Mouse (Mus musculus): ENCODE measurements around the gene Ndufc2. TPM values are rescaled to one million over a fixed set of nuclear protein-coding genes. Genes with fewer than 3 reads are reported as not detected.

Ndufc2 gene
- total and polyA plus RNA-seq, 3 experiments, result 242 to 280 TPM; not detected in 1

DNA sequence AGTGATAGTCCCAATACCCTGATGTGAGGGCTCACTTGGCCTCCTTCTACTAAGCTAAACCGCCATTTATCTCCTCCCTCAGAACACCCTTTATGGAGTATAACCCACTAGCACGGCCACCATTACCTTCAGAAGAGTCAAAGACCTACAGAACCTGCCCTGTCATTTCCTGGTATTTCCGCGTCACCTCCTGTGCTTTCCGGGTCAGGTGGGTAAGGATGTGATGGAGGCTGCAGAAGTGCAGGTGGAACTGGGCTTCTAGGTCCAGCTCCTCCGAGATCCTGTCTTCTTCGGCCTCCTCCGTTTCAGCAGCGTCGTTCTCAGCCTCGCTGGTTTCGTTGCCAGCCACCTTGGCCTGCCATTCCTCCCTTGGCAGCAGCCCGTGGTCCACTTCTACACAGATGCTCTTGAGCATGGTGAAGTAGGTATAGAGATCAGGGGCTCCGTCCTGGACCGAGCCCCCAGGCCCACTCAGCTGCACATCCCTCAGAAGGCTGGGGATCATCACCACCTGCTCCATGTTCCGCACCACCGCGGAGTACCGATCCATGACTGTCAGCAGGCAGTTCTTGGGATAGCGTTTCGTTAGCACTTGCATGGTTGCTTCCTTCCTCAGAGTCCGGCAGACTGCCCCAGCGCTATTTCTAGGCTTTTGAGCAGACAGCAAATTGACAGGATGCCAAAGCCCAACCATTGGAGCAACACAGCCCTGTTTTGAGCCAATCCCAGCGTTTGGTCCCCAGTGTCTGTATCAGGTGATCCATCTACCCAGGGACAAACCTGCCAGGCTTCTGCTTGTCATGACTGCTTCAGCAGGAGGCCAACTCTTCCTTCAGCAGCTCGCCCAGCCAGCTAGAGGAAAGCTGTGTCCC, 17.3 kb downstream of the Ndufc2 start, which contains the start of gene Thrsp:
Gene Thrsp (minus strand): TSS at position 825 of the 872 bp plus-strand sequence.
- no peak for TF ChIP-seq CTCF (IDR thresholded peaks at IDR 0.05 in 2 of 3, conservative IDR thresholded peaks at IDR 0.05 in 1 of 3; ENCODE audit: control insufficient read depth in 1 of 3, insufficient read depth in 1 of 3, low read depth in 2 of 3, low read length in 3 of 3, poor library complexity in 1 of 3, severe bottlenecking in 1 of 3)
- no peak for TF ChIP-seq SMC3 (IDR thresholded peaks at IDR 0.05; ENCODE audit: low read depth, low read length)
- no peak for TF ChIP-seq POLR2AphosphoS2 (IDR thresholded peaks at IDR 0.05; ENCODE audit: low read length)
- TF ChIP-seq ZKSCAN1 (IDR thresholded peaks at IDR 0.05; ENCODE audit: low read depth, low read length), result no peak
- TF ChIP-seq POLR2A (IDR thresholded peaks at IDR 0.05; ENCODE audit: control insufficient read depth in 1 of 2, insufficient read depth in 1 of 2, low read depth in 1 of 2, low read length in 2 of 2, poor library complexity in 1 of 2), result no peak
- TF ChIP-seq CHD2 (IDR thresholded peaks at IDR 0.05; ENCODE audit: low read length), result no peak
- no peak for TF ChIP-seq TAL1 (IDR thresholded peaks at IDR 0.05; ENCODE audit: low read length)
- no peak for TF ChIP-seq GABPA (IDR thresholded peaks at IDR 0.05; ENCODE audit: low read depth, low read length)
- TF ChIP-seq RCOR1 (IDR thresholded peaks at IDR 0.05; ENCODE audit: low read depth, low read length), result no peak
- no peak for TF ChIP-seq ZC3H11A (IDR thresholded peaks at IDR 0.05; ENCODE audit: low read depth, low read length)
- TF ChIP-seq E2F4 (IDR thresholded peaks at IDR 0.05; ENCODE audit: borderline replicate concordance, low read depth, low read length), result no peak
- no peak for TF ChIP-seq POLR2AphosphoS5 (IDR thresholded peaks at IDR 0.05; ENCODE audit: borderline replicate concordance, low read depth, low read length)
- no peak for TF ChIP-seq KAT2A (conservative IDR thresholded peaks at IDR 0.05; ENCODE audit: low read depth, low read length)
- TF ChIP-seq GATA1 (IDR thresholded peaks at IDR 0.05; ENCODE audit: low read depth, low read length), result no peak
- no peak for TF ChIP-seq BHLHE40 (IDR thresholded peaks at IDR 0.05; ENCODE audit: borderline replicate concordance, low read depth, low read length)
- no peak for TF ChIP-seq MAZ (IDR thresholded peaks at IDR 0.05; ENCODE audit: low read depth, low read length)
- no peak for TF ChIP-seq HCFC1 (IDR thresholded peaks at IDR 0.05; ENCODE audit: low read depth, low read length)
- no peak for TF ChIP-seq JUND (IDR thresholded peaks at IDR 0.05; ENCODE audit: low read depth, low read length)
- no peak for TF ChIP-seq MYC (IDR thresholded peaks at IDR 0.05; ENCODE audit: low read depth, low read length)
- no peak for TF ChIP-seq USF1 (IDR thresholded peaks at IDR 0.05; ENCODE audit: low read depth, low read length)

DNA sequence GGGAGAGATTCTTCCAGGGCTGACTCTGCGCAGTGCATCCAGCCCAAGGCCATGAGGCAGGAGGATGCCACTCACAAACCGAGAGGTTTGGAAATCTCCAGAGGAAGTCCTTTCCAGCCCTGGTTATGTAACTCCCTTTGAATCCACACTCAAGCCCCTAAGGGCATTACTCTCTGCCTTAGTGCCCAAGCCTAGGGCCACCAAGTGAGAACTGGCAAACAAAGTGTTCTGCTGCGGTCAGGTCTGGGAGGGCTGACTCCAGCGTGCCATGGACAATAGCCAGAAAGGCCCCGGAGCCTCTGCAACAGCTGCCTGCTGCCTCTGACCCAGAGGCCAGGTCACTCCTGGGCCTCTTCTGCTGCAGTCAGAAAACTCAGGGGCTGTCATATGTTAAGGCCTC, 18.9 kb downstream of the Ndufc2 start:
- H3K4me1 ChIP-seq (ENCODE audit: control insufficient read depth in 1 of 2, insufficient read depth in 2 of 2, low read length in 2 of 2), result peaks cover 0 to 4% of the 10 kb centered on the region in 2 experiments; a peak in 1 of 4 replicates
- H3K9me3 ChIP-seq (replicated peaks; ENCODE audit: insufficient read depth, low read length), result no peaks in the 10 kb centered on the region
- no peak overlapping the region for H3K27ac ChIP-seq (ENCODE audit: control insufficient read depth, low read depth, low read length)
- DNase-seq (ENCODE audit: low read depth, low spot score), result no peak
- no peak overlapping the region for H3K4me3 ChIP-seq (ENCODE audit: control insufficient read depth in 1 of 2, insufficient read depth in 1 of 2, low read depth in 2 of 2, low read length in 2 of 2)
- H3K27me3 ChIP-seq (ENCODE audit: control insufficient read depth in 1 of 2, insufficient read depth in 2 of 2, low read length in 2 of 2), result peaks cover 0 to 2% of the 10 kb centered on the region in 2 experiments; a peak in 1 of 4 replicates
- no peaks in the 10 kb centered on the region for H3K79me2 ChIP-seq (ENCODE audit: control insufficient read depth, insufficient read depth, low read length, poor library complexity)
- H3K9ac ChIP-seq (ENCODE audit: control insufficient read depth, low read depth, low read length, poor library complexity, severe bottlenecking), result no peak overlapping the region
- no peaks in the 10 kb centered on the region; a peak in 1 of 4 replicates for H3K36me3 ChIP-seq (ENCODE audit: control insufficient read depth in 1 of 2, insufficient read depth in 2 of 2, low read length in 2 of 2)
- no peak for TF ChIP-seq RAD21 (IDR thresholded peaks at IDR 0.05; ENCODE audit: low read depth, low read length)
- TF ChIP-seq MEF2A (IDR thresholded peaks at IDR 0.05; ENCODE audit: extremely low read depth, insufficient replicate concordance, low read depth, low read length, poor library complexity, severe bottlenecking), result no peak
- TF ChIP-seq NRF1 (IDR thresholded peaks at IDR 0.05; ENCODE audit: insufficient read depth, low read depth, low read length, poor library complexity, severe bottlenecking), result no peak
- no peak for TF ChIP-seq ZKSCAN1 (IDR thresholded peaks at IDR 0.05; ENCODE audit: low read depth, low read length)
- TF ChIP-seq GATA1 (IDR thresholded peaks at IDR 0.05; ENCODE audit: low read depth, low read length), result no peak

More for the DNA sequence above, 17.3 kb downstream of the Ndufc2 start, which contains the start of gene Thrsp:
- Histone ChIP-seq H3K27ac (ENCODE audit: control insufficient read depth, low read depth, low read length) (no peak within 1 kb of the TSS), H3K9ac (ENCODE audit: control insufficient read depth, low read depth, low read length, poor library complexity, severe bottlenecking) (no peak within 1 kb of the TSS), H3K4me1 (ENCODE audit: control insufficient read depth in 1 of 2, insufficient read depth in 2 of 2, low read length in 2 of 2) (peaks cover 0 to 5% of the 10 kb centered on the region in 2 experiments; a peak in 1 of 4 replicates), H3K9me3 (replicated peaks; ENCODE audit: insufficient read depth, low read length) (no peaks in the 10 kb centered on the region), H3K36me3 (ENCODE audit: control insufficient read depth in 1 of 2, insufficient read depth in 2 of 2, low read length in 2 of 2) (no peaks in the 10 kb centered on the region; a peak in 1 of 4 replicates), H3K27me3 (ENCODE audit: control insufficient read depth in 1 of 2, insufficient read depth in 2 of 2, low read length in 2 of 2) (no peaks in the 10 kb centered on the region), H3K79me2 (ENCODE audit: control insufficient read depth, insufficient read depth, low read length, poor library complexity) (no peaks in the 10 kb centered on the region), H3K4me3 (ENCODE audit: control insufficient read depth in 1 of 2, insufficient read depth in 1 of 2, low read depth in 2 of 2, low read length in 2 of 2) (no peak within 1 kb of the TSS)
- no peak for DNase-seq (ENCODE audit: low read depth, low spot score)
